Mouse (Mus musculus) hindbrain, embryonic 16.5 days (tissue): Measurements from ENCODE around the gene Dzip1l. TPM values are rescaled to one million over a fixed set of nuclear protein-coding genes. Genes with fewer than 3 reads are reported as not detected.

Experiments
- ATAC-seq: fragments of 200-750 bp; cut with Nextera tagmentation; 2 replicates; pipeline ENCODE4 v1.8.0; 2017; ENCODE audit warnings: moderate TSS enrichment, moderate library complexity
- H3K27ac ChIP-seq: fragments of 300-500 bp; sonication (generic); 2 replicates; pipeline ENCODE4 v1.5.1; 2014; ENCODE audit warnings: low read depth, mild to moderate bottlenecking, control low read depth, low read length, moderate library complexity
- H3K27me3 ChIP-seq: fragments of 300-500 bp; sonication (generic); replicated peaks from 2 replicates; pipeline ENCODE4 v1.6.1; 2014; ENCODE audit warnings: low read length; ENCODE audit not compliant: control insufficient read depth, insufficient read depth
- H3K36me3 ChIP-seq: fragments of 300-500 bp; sonication (generic); 2 replicates; pipeline ENCODE4 v1.6.1; 2014; ENCODE audit warnings: mild to moderate bottlenecking, low read length, moderate library complexity, mixed read lengths; ENCODE audit not compliant: control insufficient read depth, insufficient read depth
- H3K4me1 ChIP-seq: fragments of 300-500 bp; sonication (generic); 2 replicates; pipeline ENCODE4 v1.6.1; 2014; ENCODE audit warnings: low read depth, low read length; ENCODE audit not compliant: control insufficient read depth, insufficient read depth
- H3K4me2 ChIP-seq: fragments of 300-500 bp; sonication (generic); 2 replicates; pipeline ENCODE4 v1.6.1; 2014; ENCODE audit warnings: mild to moderate bottlenecking, low read length, control low read depth, moderate library complexity
- H3K4me3 ChIP-seq: fragments of 300-500 bp; sonication (generic); 2 replicates; pipeline ENCODE4 v1.5.1; 2014; ENCODE audit warnings: mild to moderate bottlenecking, low read length, control low read depth, moderate library complexity
- H3K9ac ChIP-seq: fragments of 300-500 bp; sonication (generic); 2 replicates; pipeline ENCODE4 v1.6.1; 2014; ENCODE audit warnings: low read depth, mild to moderate bottlenecking, control low read depth, low read length, moderate library complexity
- H3K9me3 ChIP-seq: fragments of 300-500 bp; sonication (generic); 2 replicates; pipeline ENCODE4 v1.6.1; 2014; ENCODE audit warnings: mild to moderate bottlenecking, low read length, moderate library complexity; ENCODE audit not compliant: control insufficient read depth
- WGBS: fragments of 180-500 bp; shearing (Covaris S2); extraction: QIAGEN DNeasy Blood & Tissue Kit; methylation state at CpG from one replicate; pipeline ENCODE4 v1.1.7; 2014; 5-methylcytosine and 5-hydroxymethylcytosine counted together
- polyA plus RNA-seq: library from polyadenylated mRNA; unstranded; fragments of >200 nt; fragmentation: Nextera tagmentation; extraction: Ambion mirVana; gene quantifications from 2 replicates; pipeline ENCODE4 v1.2.1, GENCODE M21; 2015

Dzip1l gene
- polyA plus RNA-seq, 1 experiment from 2014 or later: 10.2 TPM

GRCm38 (mm10) chr9:99701187-99701586 is 71.9 kb downstream of the Dzip1l start:
- H3K9ac ChIP-seq: no peak overlapping the region
- H3K4me3 ChIP-seq: no peak overlapping the region
- WGBS: 88% methylated on average over 2 of the region's 2 CpGs
- ATAC-seq: no peak
- H3K27me3 ChIP-seq: no peaks in the 10 kb centered on the region
- no peaks in the 10 kb centered on the region for H3K36me3 ChIP-seq
- H3K4me2 ChIP-seq: no peak overlapping the region
- H3K4me1 ChIP-seq: no peaks in the 10 kb centered on the region
- no peaks in the 10 kb centered on the region for H3K9me3 ChIP-seq
- H3K27ac ChIP-seq: no peak overlapping the region

DNA sequence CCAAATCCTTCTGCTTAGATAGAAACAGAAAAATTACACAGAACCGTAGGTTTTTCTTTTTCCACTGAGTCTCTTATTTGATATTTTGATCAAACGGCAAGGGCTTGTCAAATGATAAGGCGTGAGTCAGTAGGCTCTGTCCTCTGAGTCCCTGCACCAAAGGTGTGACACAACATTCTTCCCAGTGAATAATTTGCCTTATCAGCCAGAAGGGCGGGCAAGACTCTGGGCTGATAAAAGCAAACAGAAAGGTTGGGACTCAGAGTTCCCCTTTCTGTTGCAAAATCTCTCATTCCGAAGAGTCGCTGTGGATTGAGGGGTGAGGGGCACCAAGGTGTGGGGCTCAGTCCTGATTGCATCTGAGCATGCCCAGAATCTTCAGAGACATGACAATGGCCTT is 72.9 kb downstream of the Dzip1l start:
- no peaks in the 10 kb centered on the region for H3K27me3 ChIP-seq
- no peaks in the 10 kb centered on the region for H3K4me1 ChIP-seq
- no peak overlapping the region for H3K4me2 ChIP-seq
- H3K27ac ChIP-seq: no peak overlapping the region
- H3K9me3 ChIP-seq: no peaks in the 10 kb centered on the region
- no peak overlapping the region for H3K9ac ChIP-seq
- WGBS: 96% methylated on average over 6 of the region's 6 CpGs
- no peak for ATAC-seq
- no peaks in the 10 kb centered on the region for H3K36me3 ChIP-seq
- no peak overlapping the region for H3K4me3 ChIP-seq

GRCm38 (mm10) chr9:99703711-99704110 is 74.4 kb downstream of the Dzip1l start:
- Histone ChIP-seq H3K4me1 (no peaks in the 10 kb centered on the region), H3K9me3 (no peaks in the 10 kb centered on the region), H3K36me3 (no peaks in the 10 kb centered on the region), H3K9ac (no peak overlapping the region), H3K4me3 (no peak overlapping the region), H3K27ac (no peak overlapping the region), H3K27me3 (no peaks in the 10 kb centered on the region), H3K4me2 (no peak overlapping the region)
- WGBS: 88% methylated on average over 6 of the region's 6 CpGs
- ATAC-seq: no peak

DNA sequence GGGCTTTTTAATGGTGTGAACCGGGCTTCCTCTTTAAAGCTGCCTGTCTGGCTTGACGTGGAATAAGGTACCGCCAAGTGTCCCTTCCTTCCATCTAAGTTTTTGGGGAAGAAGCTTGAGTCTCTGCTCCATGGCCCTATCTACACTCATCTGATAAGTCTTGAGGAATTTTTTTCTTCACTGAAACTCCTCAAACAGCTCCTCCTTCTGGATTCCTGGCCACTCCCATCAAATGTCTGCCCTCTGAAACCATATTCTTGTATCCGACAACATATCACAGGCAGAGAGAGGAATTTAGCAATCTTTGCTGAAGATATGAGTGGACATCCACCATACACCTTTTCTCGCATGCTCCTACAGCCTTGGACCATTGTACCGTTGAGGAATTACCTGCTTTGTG is 77.0 kb downstream of the Dzip1l start:
- no peak overlapping the region for H3K27ac ChIP-seq
- H3K9me3 ChIP-seq: no peaks in the 10 kb centered on the region
- no peak for ATAC-seq
- H3K4me3 ChIP-seq: no peak overlapping the region
- no peaks in the 10 kb centered on the region for H3K27me3 ChIP-seq
- H3K4me1 ChIP-seq: no peaks in the 10 kb centered on the region
- no peaks in the 10 kb centered on the region for H3K36me3 ChIP-seq
- no peak overlapping the region for H3K4me2 ChIP-seq
- WGBS: 93% methylated on average over 6 of the region's 6 CpGs
- H3K9ac ChIP-seq: no peak overlapping the region

DNA sequence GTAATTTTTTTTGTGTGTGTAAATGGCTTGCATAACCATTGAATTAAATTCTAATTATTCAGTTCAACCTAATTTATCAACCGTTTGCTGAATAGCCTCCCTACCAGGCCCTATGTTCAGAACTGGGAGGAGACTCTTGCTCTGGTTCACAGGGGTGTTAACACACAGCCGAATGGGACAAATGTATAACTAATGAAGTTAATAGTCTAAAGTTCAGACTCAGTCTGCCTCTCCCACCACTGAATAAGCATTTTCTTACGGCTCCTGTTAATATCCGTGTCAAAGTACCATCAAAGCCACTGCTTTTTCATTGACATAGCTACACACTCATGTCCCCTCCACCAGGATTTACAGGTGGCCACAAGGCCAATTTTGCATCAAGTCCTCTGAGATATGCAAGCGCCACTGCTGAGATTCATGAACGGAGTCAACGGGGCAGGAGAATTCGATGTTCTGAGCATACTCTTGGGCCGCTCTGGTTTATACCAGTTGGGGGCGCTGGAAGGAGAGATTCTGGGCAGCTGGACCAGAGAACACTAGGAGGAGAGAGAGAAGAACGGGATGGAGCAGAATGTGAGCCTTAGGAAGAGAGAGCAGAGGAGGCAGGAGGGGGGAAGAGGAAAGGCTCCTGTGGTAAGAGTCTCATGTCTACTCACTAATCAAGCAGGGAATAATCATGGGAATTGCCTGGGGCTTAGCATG is 78.3 kb downstream of the Dzip1l start:
- ATAC-seq: no peak
- Histone ChIP-seq H3K9me3 (no peaks in the 10 kb centered on the region), H3K27ac (no peak overlapping the region), H3K4me1 (no peaks in the 10 kb centered on the region), H3K27me3 (no peaks in the 10 kb centered on the region), H3K9ac (no peak overlapping the region), H3K36me3 (no peaks in the 10 kb centered on the region), H3K4me2 (no peak overlapping the region), H3K4me3 (no peak overlapping the region)
- 69% methylated on average over 11 of the region's 11 CpGs for WGBS

DNA sequence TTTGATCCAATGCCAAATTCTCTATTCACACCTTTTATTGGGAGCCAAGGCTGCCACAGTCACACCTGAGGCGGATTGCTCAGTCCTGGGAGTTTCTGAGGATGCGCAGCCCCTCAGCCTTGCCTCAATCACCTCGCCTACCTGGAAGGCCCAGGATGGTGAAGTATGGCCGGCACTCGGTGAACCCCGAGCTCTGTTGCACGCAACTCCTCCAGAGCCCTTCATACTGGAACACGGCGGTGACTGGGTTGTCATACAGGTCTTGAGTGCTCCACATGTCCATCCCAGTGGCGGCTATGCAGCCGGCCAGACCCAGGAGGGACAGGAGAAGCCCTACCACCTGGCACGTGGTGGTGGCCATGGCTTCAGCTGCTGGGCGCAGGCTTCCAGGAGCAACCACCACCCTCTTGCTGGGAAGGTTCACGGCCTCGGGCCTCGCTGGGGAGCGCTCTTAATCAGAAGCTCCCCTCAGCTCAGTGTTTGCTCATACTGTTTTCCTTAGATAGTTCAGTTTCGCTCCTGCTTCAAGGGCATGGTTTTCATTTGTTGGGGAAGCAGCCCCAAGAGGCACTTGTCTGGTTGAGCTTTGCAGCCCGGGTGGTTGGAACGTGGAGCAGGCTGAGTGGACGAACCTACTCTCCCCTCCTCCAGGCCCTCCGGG is 80.4 kb downstream of the Dzip1l start:
- no peaks in the 10 kb centered on the region for H3K36me3 ChIP-seq
- H3K9ac ChIP-seq: no peak overlapping the region
- no peak overlapping the region for H3K4me3 ChIP-seq
- no peak overlapping the region for H3K27ac ChIP-seq
- H3K4me2 ChIP-seq: no peak overlapping the region
- WGBS: 93% methylated on average over 22 of the region's 22 CpGs
- H3K9me3 ChIP-seq: no peaks in the 10 kb centered on the region
- H3K27me3 ChIP-seq: no peaks in the 10 kb centered on the region
- no peaks in the 10 kb centered on the region for H3K4me1 ChIP-seq
- no peak for ATAC-seq

- H3K4me2 ChIP-seq: no peak overlapping the region
- H3K9me3 ChIP-seq: no peaks in the 10 kb centered on the region
- no peak overlapping the region for H3K9ac ChIP-seq
- 87% methylated on average over 4 of the region's 4 CpGs for WGBS
- H3K4me3 ChIP-seq: no peak overlapping the region
- H3K27ac ChIP-seq: no peak overlapping the region
- no peak for ATAC-seq
- H3K27me3 ChIP-seq: no peaks in the 10 kb centered on the region
- no peaks in the 10 kb centered on the region for H3K36me3 ChIP-seq
- H3K4me1 ChIP-seq: no peaks in the 10 kb centered on the region
Observed at GRCm38 (mm10) chr9:99710297-99710696, 81.0 kb downstream of the Dzip1l start.

DNA sequence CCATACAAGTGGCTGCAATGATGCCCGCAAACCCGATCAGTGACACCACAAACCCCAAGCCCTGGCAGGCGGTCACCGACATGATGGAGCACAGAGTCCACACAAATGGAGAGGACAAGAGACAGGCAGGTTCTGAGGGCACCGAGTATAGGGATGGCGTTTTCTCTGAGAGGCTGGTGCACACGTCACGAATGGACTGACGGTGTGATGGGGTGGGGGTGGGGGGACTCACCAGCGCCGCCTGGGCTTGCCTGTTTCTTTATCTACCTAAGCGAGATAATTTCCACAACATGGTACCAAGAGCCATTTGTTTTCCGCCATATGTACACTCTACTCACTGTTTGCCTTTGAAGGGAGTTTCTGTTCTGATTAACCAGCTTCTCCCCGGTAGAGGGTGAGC is 87.8 kb downstream of the Dzip1l start, which contains the start of gene Cldn18:
Gene Cldn18 (minus strand): TSS at position 134 of the 400 bp plus-strand sequence.
- H3K36me3 ChIP-seq: no peaks in the 10 kb centered on the region
- no peak within 1 kb of the TSS for H3K4me3 ChIP-seq
- H3K27ac ChIP-seq: no peak within 1 kb of the TSS

More for the DNA sequence above, 87.8 kb downstream of the Dzip1l start, which contains the start of gene Cldn18:
- no peaks in the 10 kb centered on the region for H3K27me3 ChIP-seq
- no peak for ATAC-seq
- WGBS: 94% methylated on average over 14 of the region's 14 CpGs
- H3K9ac ChIP-seq: no peak within 1 kb of the TSS
- H3K4me2 ChIP-seq: no peak within 1 kb of the TSS
- no peaks in the 10 kb centered on the region for H3K4me1 ChIP-seq
- H3K9me3 ChIP-seq: no peaks in the 10 kb centered on the region
